Mouse (Mus musculus) liver, postnatal 0 days (tissue): ENCODE results near the gene Epn3.

Experiments used
- CTCF ChIP-seq: sonication (generic); IDR thresholded peaks from 2 replicates; pipeline ENCODE4 v1.5.1; 2016; ENCODE audit warnings: antibody characterized with exemption, low read depth
- EP300 ChIP-seq: IDR thresholded peaks from 2 replicates; pipeline ENCODE4 v1.6.1; 2016; ENCODE audit warnings: antibody characterized with exemption, low read depth, mild to moderate bottlenecking

DNA sequence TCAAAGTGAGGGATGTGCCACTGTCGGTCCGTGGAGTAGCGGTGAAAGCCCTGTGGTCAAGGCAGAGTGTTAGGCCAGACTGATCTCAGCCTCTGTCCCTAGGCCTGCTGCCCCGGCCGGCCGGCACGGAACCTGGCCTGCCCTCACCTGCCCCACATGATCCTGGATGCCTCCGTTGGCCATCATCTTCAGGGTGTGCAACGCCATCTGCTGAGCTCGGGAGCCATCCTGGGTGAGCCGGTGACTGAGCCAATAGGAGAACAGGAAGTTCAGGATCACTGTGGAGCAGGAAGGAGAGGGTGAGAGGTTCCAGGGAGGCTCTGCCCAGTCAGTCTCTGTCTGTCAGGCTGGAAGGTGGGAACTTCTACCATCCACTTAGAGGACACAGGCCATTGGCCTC is 16.3 kb downstream of the Epn3 start:
- TF ChIP-seq CTCF (no peak), EP300 (no peak)
